Mouse (Mus musculus): ENCODE measurements around the gene Tnks1bp1. TPM values are rescaled to one million over a fixed set of nuclear protein-coding genes. Genes with fewer than 3 reads are reported as not detected.

The Tnks1bp1 gene
- polyA plus RNA-seq, 1 experiment from 2014 or later: 7.7 TPM

- Histone ChIP-seq H3K9ac (ENCODE audit: low read length) (no peak overlapping the region), H3K4me2 (ENCODE audit: low read length) (no peak overlapping the region), H3K36me3 (ENCODE audit: control insufficient read depth, insufficient read depth, low read length) (peaks cover 59% of the 10 kb centered on the region), H3K4me1 (ENCODE audit: control insufficient read depth in 2 of 2, insufficient read depth in 2 of 2, low read length in 2 of 2) (peaks cover 5 to 7% of the 10 kb centered on the region in 2 experiments; a peak in 2 of 4 replicates), H3K27ac (replicated peaks in 1 of 2; ENCODE audit: control insufficient read depth in 1 of 2, insufficient read depth in 1 of 2, low read depth in 2 of 2, low read length in 2 of 2) (no peak overlapping the region), H3K4me3 (ENCODE audit: control insufficient read depth in 1 of 2, insufficient read depth in 1 of 2, low read depth in 1 of 2, low read length in 2 of 2) (no peak overlapping the region), H3K9me3 (ENCODE audit: control insufficient read depth, low read length) (no peaks in the 10 kb centered on the region), H3K27me3 (ENCODE audit: control insufficient read depth, insufficient read depth, low read length) (no peaks in the 10 kb centered on the region)
- ATAC-seq (ENCODE audit: insufficient number of reproducible peaks, insufficient read depth, low FRiP score, low read depth): no peak
- 88% methylated on average over 5 of the region's 5 CpGs for WGBS
Observed at GRCm38 (mm10) chr2:85066937-85067336, 19.1 kb downstream of the Tnks1bp1 start.

- 58% methylated on average over 10 of the region's 10 CpGs for WGBS
- peaks cover 57% of the 10 kb centered on the region for H3K36me3 ChIP-seq (ENCODE audit: control insufficient read depth, insufficient read depth, low read length)
Observed at GRCm38 (mm10) chr2:85067903-85068625, 20.2 kb downstream of the Tnks1bp1 start.

GRCm38 (mm10) chr2:85068626-85069025 is 20.8 kb downstream of the Tnks1bp1 start:
- Histone ChIP-seq H3K27me3 (ENCODE audit: control insufficient read depth, insufficient read depth, low read length) (no peaks in the 10 kb centered on the region), H3K9ac (ENCODE audit: low read length) (no peak overlapping the region), H3K4me3 (ENCODE audit: control insufficient read depth in 1 of 2, insufficient read depth in 1 of 2, low read depth in 1 of 2, low read length in 2 of 2) (no peak overlapping the region), H3K4me1 (ENCODE audit: control insufficient read depth in 2 of 2, insufficient read depth in 2 of 2, low read length in 2 of 2) (peaks cover 5 to 7% of the 10 kb centered on the region in 2 experiments; a peak in 2 of 4 replicates), H3K27ac (replicated peaks in 1 of 2; ENCODE audit: control insufficient read depth in 1 of 2, insufficient read depth in 1 of 2, low read depth in 2 of 2, low read length in 2 of 2) (no peak overlapping the region), H3K9me3 (ENCODE audit: control insufficient read depth, low read length) (no peaks in the 10 kb centered on the region), H3K4me2 (ENCODE audit: low read length) (no peak overlapping the region), H3K36me3 (ENCODE audit: control insufficient read depth, insufficient read depth, low read length) (peaks cover 57% of the 10 kb centered on the region)
- WGBS: 68% methylated on average over 2 of the region's 2 CpGs
- no peak for ATAC-seq (ENCODE audit: insufficient number of reproducible peaks, insufficient read depth, low FRiP score, low read depth)

More at GRCm38 (mm10) chr2:85067903-85068625, 20.2 kb downstream of the Tnks1bp1 start:
- no peak for ATAC-seq (ENCODE audit: insufficient number of reproducible peaks, insufficient read depth, low FRiP score, low read depth)
- no peaks in the 10 kb centered on the region for H3K27me3 ChIP-seq (ENCODE audit: control insufficient read depth, insufficient read depth, low read length)
- H3K4me3 ChIP-seq (ENCODE audit: control insufficient read depth in 1 of 2, insufficient read depth in 1 of 2, low read depth in 1 of 2, low read length in 2 of 2): no peak overlapping the region
- no peaks in the 10 kb centered on the region for H3K9me3 ChIP-seq (ENCODE audit: control insufficient read depth, low read length)
- no peak overlapping the region for H3K9ac ChIP-seq (ENCODE audit: low read length)
- H3K27ac ChIP-seq (replicated peaks in 1 of 2; ENCODE audit: control insufficient read depth in 1 of 2, insufficient read depth in 1 of 2, low read depth in 2 of 2, low read length in 2 of 2): no peak overlapping the region
- H3K4me2 ChIP-seq (ENCODE audit: low read length): no peak overlapping the region
- H3K4me1 ChIP-seq (ENCODE audit: control insufficient read depth in 2 of 2, insufficient read depth in 2 of 2, low read length in 2 of 2): peaks cover 5 to 7% of the 10 kb centered on the region in 2 experiments; a peak in 2 of 4 replicates

GRCm38 (mm10) chr2:85070086-85070485 is 22.3 kb downstream of the Tnks1bp1 start:
- H3K36me3 ChIP-seq (ENCODE audit: control insufficient read depth, insufficient read depth, low read length): peaks cover 49% of the 10 kb centered on the region
- no peaks in the 10 kb centered on the region for H3K27me3 ChIP-seq (ENCODE audit: control insufficient read depth, insufficient read depth, low read length)
- WGBS: 69% methylated on average over 15 of the region's 15 CpGs
- no peak overlapping the region for H3K27ac ChIP-seq (replicated peaks in 1 of 2; ENCODE audit: control insufficient read depth in 1 of 2, insufficient read depth in 1 of 2, low read depth in 2 of 2, low read length in 2 of 2)
- no peak for ATAC-seq (ENCODE audit: insufficient number of reproducible peaks, insufficient read depth, low FRiP score, low read depth)
- H3K4me1 ChIP-seq (ENCODE audit: control insufficient read depth in 2 of 2, insufficient read depth in 2 of 2, low read length in 2 of 2): peaks cover 5 to 7% of the 10 kb centered on the region in 2 experiments; a peak in 2 of 4 replicates
- no peak overlapping the region for H3K9ac ChIP-seq (ENCODE audit: low read length)
- no peaks in the 10 kb centered on the region for H3K9me3 ChIP-seq (ENCODE audit: control insufficient read depth, low read length)
- H3K4me2 ChIP-seq (ENCODE audit: low read length): no peak overlapping the region
- no peak overlapping the region for H3K4me3 ChIP-seq (ENCODE audit: control insufficient read depth in 1 of 2, insufficient read depth in 1 of 2, low read depth in 1 of 2, low read length in 2 of 2)

- Histone ChIP-seq H3K27me3 (ENCODE audit: control insufficient read depth, insufficient read depth, low read length) (no peaks in the 10 kb centered on the region), H3K27ac (replicated peaks in 1 of 2; ENCODE audit: control insufficient read depth in 1 of 2, insufficient read depth in 1 of 2, low read depth in 2 of 2, low read length in 2 of 2) (no peak overlapping the region), H3K4me2 (ENCODE audit: low read length) (no peak overlapping the region), H3K4me1 (ENCODE audit: control insufficient read depth in 2 of 2, insufficient read depth in 2 of 2, low read length in 2 of 2) (peaks cover 5 to 7% of the 10 kb centered on the region in 2 experiments; a peak in 2 of 4 replicates), H3K9me3 (ENCODE audit: control insufficient read depth, low read length) (no peaks in the 10 kb centered on the region), H3K4me3 (ENCODE audit: control insufficient read depth in 1 of 2, insufficient read depth in 1 of 2, low read depth in 1 of 2, low read length in 2 of 2) (no peak overlapping the region), H3K9ac (ENCODE audit: low read length) (no peak overlapping the region), H3K36me3 (ENCODE audit: control insufficient read depth, insufficient read depth, low read length) (peaks cover 40% of the 10 kb centered on the region)
- ATAC-seq (ENCODE audit: insufficient number of reproducible peaks, insufficient read depth, low FRiP score, low read depth): no peak
- WGBS: 89% methylated on average over 5 of the region's 5 CpGs
Observed at GRCm38 (mm10) chr2:85071921-85072320, 24.1 kb downstream of the Tnks1bp1 start.

GRCm38 (mm10) chr2:85073751-85074150 is 25.9 kb downstream of the Tnks1bp1 start:
- no peak overlapping the region for H3K9ac ChIP-seq (ENCODE audit: low read length)
- no peak for ATAC-seq (ENCODE audit: insufficient number of reproducible peaks, insufficient read depth, low FRiP score, low read depth)
- no peak overlapping the region for H3K4me3 ChIP-seq (ENCODE audit: control insufficient read depth in 1 of 2, insufficient read depth in 1 of 2, low read depth in 1 of 2, low read length in 2 of 2)
- no peak overlapping the region for H3K27ac ChIP-seq (replicated peaks in 1 of 2; ENCODE audit: control insufficient read depth in 1 of 2, insufficient read depth in 1 of 2, low read depth in 2 of 2, low read length in 2 of 2)
- H3K4me2 ChIP-seq (ENCODE audit: low read length): no peak overlapping the region
- H3K4me1 ChIP-seq (ENCODE audit: control insufficient read depth in 2 of 2, insufficient read depth in 2 of 2, low read length in 2 of 2): no peaks in the 10 kb centered on the region
- WGBS: 54% methylated on average over 5 of the region's 5 CpGs
- peaks cover 44% of the 10 kb centered on the region for H3K36me3 ChIP-seq (ENCODE audit: control insufficient read depth, insufficient read depth, low read length)
- H3K27me3 ChIP-seq (ENCODE audit: control insufficient read depth, insufficient read depth, low read length): no peaks in the 10 kb centered on the region
- H3K9me3 ChIP-seq (ENCODE audit: control insufficient read depth, low read length): no peaks in the 10 kb centered on the region

GRCm38 (mm10) chr2:85088716-85089646 is 41.2 kb downstream of the Tnks1bp1 start:
- WGBS: 47% methylated on average over 11 of the region's 11 CpGs
- Histone ChIP-seq H3K27ac (replicated peaks in 1 of 2; ENCODE audit: control insufficient read depth in 1 of 2, insufficient read depth in 1 of 2, low read depth in 2 of 2, low read length in 2 of 2) (no peak overlapping the region; a peak in 1 of 4 replicates), H3K27me3 (ENCODE audit: control insufficient read depth, insufficient read depth, low read length) (no peaks in the 10 kb centered on the region), H3K9me3 (ENCODE audit: control insufficient read depth, low read length) (no peaks in the 10 kb centered on the region), H3K4me2 (ENCODE audit: low read length) (0 out of 2 replicates have a peak overlapping the region, but pooled peaks have one; percentile 3), H3K4me1 (ENCODE audit: control insufficient read depth in 2 of 2, insufficient read depth in 2 of 2, low read length in 2 of 2) (peaks cover 0 to 7% of the 10 kb centered on the region in 2 experiments; a peak in 3 of 4 replicates), H3K36me3 (ENCODE audit: control insufficient read depth, insufficient read depth, low read length) (no peaks in the 10 kb centered on the region), H3K9ac (ENCODE audit: low read length) (no peak overlapping the region), H3K4me3 (ENCODE audit: control insufficient read depth in 1 of 2, insufficient read depth in 1 of 2, low read depth in 1 of 2, low read length in 2 of 2) (no peak overlapping the region)
- ATAC-seq (ENCODE audit: insufficient number of reproducible peaks, insufficient read depth, low FRiP score, low read depth): peak; percentile 72
